Mouse (Mus musculus) heart, embryonic 14.5 days (tissue): ENCODE results near the gene Slc38a10. TPM values are rescaled to one million over a fixed set of nuclear protein-coding genes. Genes with fewer than 3 reads are reported as not detected.

ENCODE experiments used
- ATAC-seq: fragments of 200-750 bp; cut with Nextera tagmentation; 2 replicates; pipeline ENCODE4 v1.8.0; 2017; ENCODE audit warnings: low read depth, moderate TSS enrichment; ENCODE audit not compliant: insufficient number of reproducible peaks, insufficient read depth, low FRiP score
- H3K27ac ChIP-seq, 2 experiments: fragments of 200-500 bp in 1 of 2; fragments of 300-500 bp in 1 of 2; sonication (generic) in 1 of 2; replicated peaks in 1 of 2; 2 replicates each; pipeline ENCODE4 v1.5.1; 2012 to 2014; ENCODE audit warnings: low read depth in 2 of 2, low read length in 2 of 2, control low read depth in 1 of 2, mild to moderate bottlenecking in 1 of 2, mixed read lengths in 1 of 2; ENCODE audit not compliant: control insufficient read depth in 1 of 2, insufficient read depth in 1 of 2
- H3K27me3 ChIP-seq: fragments of 300-500 bp; sonication (generic); 2 replicates; pipeline ENCODE4 v1.6.1; 2014; ENCODE audit warnings: mild to moderate bottlenecking, low read length, control low read depth; ENCODE audit not compliant: control insufficient read depth, insufficient read depth
- H3K36me3 ChIP-seq: fragments of 300-500 bp; sonication (generic); 2 replicates; pipeline ENCODE4 v1.6.1; 2014; ENCODE audit warnings: mild to moderate bottlenecking, control low read depth, low read length, mixed read lengths; ENCODE audit not compliant: control insufficient read depth, insufficient read depth
- H3K4me1 ChIP-seq, 2 experiments: fragments of 200-500 bp in 1 of 2; fragments of 300-500 bp in 1 of 2; sonication (generic) in 1 of 2; 2 replicates each; pipeline ENCODE4 v1.6.1; 2012 to 2014; ENCODE audit warnings: low read length in 2 of 2, control low read depth in 1 of 2, mixed read lengths in 1 of 2; ENCODE audit not compliant: control insufficient read depth in 2 of 2, insufficient read depth in 2 of 2
- H3K4me2 ChIP-seq: fragments of 300-500 bp; sonication (generic); 2 replicates; pipeline ENCODE4 v1.6.1; 2014; ENCODE audit warnings: mild to moderate bottlenecking, low read length
- H3K4me3 ChIP-seq, 2 experiments: fragments of 200-500 bp in 1 of 2; fragments of 300-500 bp in 1 of 2; sonication (generic) in 1 of 2; 2 replicates each; pipeline ENCODE4 v1.5.1; 2012 to 2014; ENCODE audit warnings: low read length in 2 of 2, mild to moderate bottlenecking in 2 of 2, control low read depth in 1 of 2, low read depth in 1 of 2, moderate library complexity in 1 of 2; ENCODE audit not compliant: control insufficient read depth in 1 of 2, insufficient read depth in 1 of 2
- H3K9ac ChIP-seq: fragments of 300-500 bp; sonication (generic); 2 replicates; pipeline ENCODE4 v1.6.1; 2014; ENCODE audit warnings: mild to moderate bottlenecking, low read length
- H3K9me3 ChIP-seq: fragments of 300-500 bp; sonication (generic); 2 replicates; pipeline ENCODE4 v1.6.1; 2016; ENCODE audit warnings: low read length, control low read depth; ENCODE audit not compliant: control insufficient read depth
- WGBS: fragments of 180-500 bp; shearing (Covaris S2); extraction: QIAGEN DNeasy Blood & Tissue Kit; methylation state at CpG from one replicate; pipeline ENCODE4 v1.1.7; 2014; 5-methylcytosine and 5-hydroxymethylcytosine counted together
- polyA plus RNA-seq: library from polyadenylated mRNA; unstranded; fragments of >200 nt; fragmentation: Nextera tagmentation; extraction: Ambion mirVana; gene quantifications from 2 replicates; pipeline ENCODE4 v1.2.1, GENCODE M21; 2014

The Slc38a10 gene
- polyA plus RNA-seq, 1 experiment from 2014 or later, result 74.1 TPM

- Histone ChIP-seq H3K27me3 (no peaks in the 10 kb centered on the region), H3K36me3 (peaks cover 11% of the 10 kb centered on the region; the same call in 1 of the 2 replicates), H3K4me2 (peak overlapping the region; percentile 94), H3K9me3 (no peaks in the 10 kb centered on the region), H3K4me1 (peaks cover 26 to 48% of the 10 kb centered on the region in 2 experiments), H3K27ac (peak overlapping the region; percentile 89 to 97), H3K4me3 (peak overlapping the region; percentile 73 to 85), H3K9ac (peak overlapping the region; percentile 98)
- under 1% methylated on average over 41 of the region's 41 CpGs for WGBS
- ATAC-seq, result no peak
Observed at GRCm38 (mm10) chr11:120188481-120189441, 37.6 kb upstream of the Slc38a10 start.

- Histone ChIP-seq H3K4me3 (peak overlapping the region; percentile 73 to 85), H3K36me3 (peaks cover 11% of the 10 kb centered on the region; the same call in 1 of the 2 replicates), H3K27me3 (no peaks in the 10 kb centered on the region), H3K4me2 (peak overlapping the region; percentile 94), H3K4me1 (peaks cover 33 to 54% of the 10 kb centered on the region in 2 experiments), H3K9ac (peak overlapping the region; percentile 98), H3K27ac (peak overlapping the region; percentile 89 to 97; a peak in 3 of 4 replicates), H3K9me3 (no peaks in the 10 kb centered on the region)
- WGBS, result under 1% methylated on average over 24 of the region's 24 CpGs
- ATAC-seq, result no peak
Observed at GRCm38 (mm10) chr11:120188102-120188480, 36.9 kb upstream of the Slc38a10 start.

- Histone ChIP-seq H3K4me2 (peak overlapping the region; percentile 94), H3K27me3 (no peaks in the 10 kb centered on the region), H3K9me3 (no peaks in the 10 kb centered on the region), H3K27ac (peak overlapping the region; percentile 37 to 97), H3K36me3 (peaks cover 11% of the 10 kb centered on the region; the same call in 1 of the 2 replicates), H3K9ac (peak overlapping the region; percentile 98), H3K4me1 (peaks cover 37 to 60% of the 10 kb centered on the region in 2 experiments), H3K4me3 (peak overlapping the region; percentile 73 to 85)
- ATAC-seq, result no peak
- WGBS, result under 1% methylated on average over 43 of the region's 43 CpGs
Observed at GRCm38 (mm10) chr11:120187236-120188101, 36.3 kb upstream of the Slc38a10 start.

GRCm38 (mm10) chr11:120186821-120187235 lies 35.7 kb upstream of the Slc38a10 start:
- H3K4me3 ChIP-seq, result peak overlapping the region; percentile 73 to 85
- no peaks in the 10 kb centered on the region for H3K9me3 ChIP-seq
- peak overlapping the region; percentile 94 for H3K4me2 ChIP-seq
- peaks cover 11% of the 10 kb centered on the region; the same call in 1 of the 2 replicates for H3K36me3 ChIP-seq
- H3K4me1 ChIP-seq, result peaks cover 39 to 64% of the 10 kb centered on the region in 2 experiments
- no peaks in the 10 kb centered on the region for H3K27me3 ChIP-seq
- ATAC-seq, result no peak
- H3K27ac ChIP-seq, result peak overlapping the region; percentile 32 to 97
- WGBS, result 3% methylated on average over 20 of the region's 20 CpGs
- H3K9ac ChIP-seq, result peak overlapping the region; percentile 98

GRCm38 (mm10) chr11:120186145-120186740 lies 35.1 kb upstream of the Slc38a10 start:
- H3K27me3 ChIP-seq, result no peaks in the 10 kb centered on the region
- H3K27ac ChIP-seq, result peak overlapping the region; percentile 77 to 97
- peak overlapping the region; percentile 94 for H3K4me2 ChIP-seq
- H3K9ac ChIP-seq, result peak overlapping the region; percentile 98
- WGBS, result 14% methylated on average over 18 of the region's 18 CpGs
- no peak for ATAC-seq
- H3K36me3 ChIP-seq, result peaks cover 11% of the 10 kb centered on the region; the same call in 1 of the 2 replicates
- H3K9me3 ChIP-seq, result no peaks in the 10 kb centered on the region
- peaks cover 34 to 58% of the 10 kb centered on the region in 2 experiments for H3K4me1 ChIP-seq
- peak overlapping the region; percentile 73 to 85 for H3K4me3 ChIP-seq

GRCm38 (mm10) chr11:120185316-120186141 lies 34.4 kb upstream of the Slc38a10 start:
- peak overlapping the region; percentile 94 for H3K4me2 ChIP-seq
- H3K36me3 ChIP-seq, result peaks cover 11% of the 10 kb centered on the region; the same call in 1 of the 2 replicates
- peak overlapping the region; percentile 46 to 85 for H3K4me3 ChIP-seq
- H3K27ac ChIP-seq, result peak overlapping the region; percentile 77 to 94
- no peak for ATAC-seq
- no peaks in the 10 kb centered on the region for H3K27me3 ChIP-seq
- no peaks in the 10 kb centered on the region for H3K9me3 ChIP-seq
- H3K4me1 ChIP-seq, result peaks cover 27 to 51% of the 10 kb centered on the region in 2 experiments
- 2% methylated on average over 54 of the region's 54 CpGs for WGBS
- H3K9ac ChIP-seq, result peak overlapping the region; percentile 98
